Mouse (Mus musculus) mature B cell (primary cell): ENCODE results near the gene Sost.

Source experiments
- in situ Hi-C: fragments of 300-500 bp; cut with MboI; formaldehyde crosslinking; loops from 2 replicates; pipeline ENCODE4 v1.14.3; 2019

Gene Sost

DNA sequence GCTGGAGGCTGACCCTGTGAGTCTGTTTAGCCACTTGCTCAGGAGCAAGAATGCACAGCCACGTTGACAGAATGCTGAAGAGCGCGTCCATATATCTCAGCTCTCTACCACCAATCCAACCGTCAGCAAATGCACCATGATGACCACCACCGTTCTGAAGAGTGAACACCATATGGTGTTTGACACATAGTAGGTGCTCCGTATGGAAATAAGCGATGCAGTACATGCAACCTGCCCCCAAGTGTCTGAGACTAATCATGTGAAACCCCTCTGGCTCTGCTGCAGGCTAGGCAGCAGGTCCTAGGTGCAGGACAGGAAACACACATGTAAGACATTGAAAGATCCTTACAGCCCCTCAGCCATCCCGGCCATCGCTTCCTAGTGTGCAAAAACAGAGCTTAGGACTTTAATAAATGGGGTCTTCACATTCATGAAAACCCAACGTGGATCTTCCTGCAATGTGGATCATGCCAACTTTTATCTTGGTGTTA lies 16.7 kb upstream of the Sost start:
- in situ Hi-C loops, result no loop called here

GRCm38 (mm10) chr11:101982981-101983411 lies 16.2 kb upstream of the Sost start:
- in situ Hi-C loops, result no loop called here

DNA sequence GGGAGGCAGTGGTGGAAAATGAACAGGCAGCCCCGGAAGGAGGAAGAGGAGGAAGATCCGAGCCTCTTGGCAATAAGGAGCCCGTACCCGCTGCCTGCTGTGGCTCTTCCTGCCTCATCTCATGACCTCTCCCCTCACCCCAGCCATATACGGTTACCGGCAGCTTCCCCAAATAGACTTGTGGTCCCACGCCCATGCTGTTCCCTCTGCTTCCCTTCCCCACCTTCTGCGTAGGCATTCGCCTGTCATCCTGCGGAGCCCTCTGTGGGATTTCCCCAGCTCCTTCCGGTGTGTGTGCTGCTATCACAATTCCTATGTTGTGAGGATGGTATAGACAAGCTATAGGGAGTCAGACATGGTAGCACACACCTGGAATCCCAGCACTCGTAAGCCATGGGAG lies 15.0 kb upstream of the Sost start:
- in situ Hi-C loops, result no loop called here

- in situ Hi-C loops, result no loop called here
Measured at GRCm38 (mm10) chr11:101980603-101981157, 13.9 kb upstream of the Sost start.

- in situ Hi-C loops, result no loop called here
Measured at GRCm38 (mm10) chr11:101979140-101979539, 12.3 kb upstream of the Sost start.

DNA sequence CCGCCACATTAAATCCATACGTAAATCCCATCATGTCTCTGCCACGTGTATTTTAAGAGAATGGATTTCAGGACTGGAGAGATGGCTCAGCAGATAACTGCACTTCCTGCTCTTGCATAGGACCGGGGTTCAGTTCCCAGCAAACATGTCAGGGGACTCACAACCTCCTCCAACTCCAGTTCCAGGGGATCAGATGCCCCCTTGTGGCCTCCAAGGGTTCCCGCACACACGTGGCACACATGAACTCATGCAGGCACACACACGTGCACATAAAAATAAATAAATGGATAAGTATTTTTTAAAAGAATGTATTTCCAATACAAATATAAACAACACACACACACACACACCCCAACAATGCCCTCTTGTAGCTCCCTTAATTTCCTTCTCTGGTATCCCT lies 10.1 kb upstream of the Sost start:
- in situ Hi-C loops, result no loop called here

DNA sequence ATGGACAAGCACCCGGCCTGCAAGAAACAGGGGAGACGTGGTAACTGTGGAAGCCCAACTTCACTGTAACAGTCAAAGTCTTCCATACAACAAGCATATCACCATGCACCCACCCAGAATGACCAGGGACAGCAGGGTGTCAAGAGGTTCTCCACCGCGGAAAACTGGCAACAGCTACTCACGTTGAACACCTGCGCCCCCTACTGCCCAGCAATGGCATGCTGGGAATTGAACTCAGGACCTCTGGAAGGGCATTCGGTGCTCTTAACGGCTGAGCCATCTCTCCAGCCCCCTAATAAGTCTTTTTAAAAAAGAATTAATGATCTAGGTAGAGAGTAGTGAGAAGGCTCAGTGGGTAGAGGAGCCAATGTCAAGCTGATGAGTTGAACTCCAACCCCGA lies 8.1 kb upstream of the Sost start:
- in situ Hi-C loops, result no loop called here

- in situ Hi-C loops, result no loop called here
Measured at GRCm38 (mm10) chr11:101974181-101974580, 7.4 kb upstream of the Sost start.

DNA sequence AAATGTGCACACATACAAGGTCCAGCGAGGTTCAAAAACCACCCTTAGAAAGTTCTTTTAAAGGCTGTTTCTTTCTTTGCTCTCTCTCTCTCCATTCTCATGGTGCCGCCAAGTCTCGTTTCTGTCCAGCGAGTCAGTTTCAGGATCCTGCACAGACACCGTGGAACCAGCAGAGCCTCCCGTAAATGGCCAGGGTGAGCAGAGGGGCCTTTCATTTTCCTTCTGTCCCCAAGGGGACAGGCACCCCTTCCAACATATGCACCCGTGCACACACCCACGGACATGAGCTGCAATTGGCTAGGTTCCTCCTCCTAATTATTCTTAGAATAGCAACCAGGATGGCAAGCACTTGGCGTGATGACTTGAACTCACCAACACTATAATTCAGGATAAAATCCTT lies 6.7 kb upstream of the Sost start:
- in situ Hi-C loops, result no loop called here

GRCm38 (mm10) chr11:101972651-101973050 lies 5.8 kb upstream of the Sost start:
- in situ Hi-C loops, result no loop called here

DNA sequence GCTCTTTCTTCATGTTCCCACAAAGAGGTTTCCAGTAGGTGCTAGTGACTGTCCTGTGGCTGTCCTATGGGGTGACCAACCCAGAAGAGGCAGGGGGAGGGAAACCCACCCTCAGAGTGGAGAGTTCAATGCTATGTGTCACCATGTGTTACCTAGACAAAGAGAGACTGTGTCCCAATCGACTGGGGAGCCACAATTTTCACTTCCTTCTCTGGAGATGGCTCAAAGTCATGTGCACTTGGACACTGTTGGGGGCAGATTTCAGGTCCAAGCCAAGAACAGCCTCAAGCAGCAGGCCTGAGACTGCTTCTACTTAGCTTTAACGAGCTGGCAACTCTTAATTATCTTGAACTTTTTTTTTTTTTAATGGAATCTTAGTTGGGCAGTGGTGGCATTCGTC lies 5.3 kb upstream of the Sost start:
- in situ Hi-C loops, result no loop called here

- in situ Hi-C loops, result no loop called here
Measured at GRCm38 (mm10) chr11:101971410-101971809, 4.6 kb upstream of the Sost start.

- in situ Hi-C loops, result loop anchor here (5.0 kb wide), 1 partner anchor 48 kb away; no protein-coding TSS in a partner anchor
Measured at GRCm38 (mm10) chr11:101969835-101970234, 3.0 kb upstream of the Sost start.

DNA sequence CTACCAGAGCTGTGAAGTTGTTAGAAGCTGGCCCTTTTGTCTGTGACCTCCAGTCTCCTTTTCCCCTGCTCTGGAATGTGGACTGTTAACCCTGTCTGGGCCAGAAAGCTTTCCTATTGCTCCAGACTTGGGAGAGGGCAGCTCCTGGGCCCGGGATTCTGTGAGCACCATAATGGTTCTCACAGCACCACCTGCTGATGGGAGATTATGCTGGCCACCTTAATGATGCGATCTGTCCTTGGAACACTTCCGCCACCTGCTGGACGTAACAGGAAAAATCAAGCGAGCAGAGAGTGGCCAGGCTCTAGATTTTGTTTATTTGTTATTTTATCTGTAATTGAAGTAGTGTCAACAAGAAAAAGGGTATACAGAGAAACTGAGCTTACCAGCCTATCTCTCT lies 2.0 kb upstream of the Sost start:
- in situ Hi-C loops, result loop anchor here (5.0 kb wide), 1 partner anchor 46 kb away; no protein-coding TSS in a partner anchor

GRCm38 (mm10) chr11:101968311-101968710 lies 1.5 kb upstream of the Sost start:
- in situ Hi-C loops, result loop anchor here (5.0 kb wide), 1 partner anchor 46 kb away; no protein-coding TSS in a partner anchor

DNA sequence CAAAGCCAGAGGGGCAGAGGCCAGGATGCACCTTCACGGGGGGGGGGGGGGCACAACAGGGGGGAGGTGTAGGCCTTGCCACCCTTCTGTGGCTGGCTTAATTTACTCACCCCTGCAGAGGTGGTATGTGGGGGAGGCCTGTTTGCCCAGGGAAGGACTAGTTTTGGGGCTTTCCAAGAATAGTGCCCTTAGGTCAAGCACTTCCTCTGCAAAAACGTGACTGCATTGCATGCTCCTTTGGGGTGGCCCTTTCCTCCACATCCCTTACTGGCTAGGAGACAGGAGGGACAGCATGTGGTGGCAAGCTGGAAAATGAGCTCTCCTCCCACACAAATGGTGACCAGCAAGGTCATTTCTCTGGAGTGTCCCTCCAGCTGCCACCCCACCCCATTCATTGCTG lies 1.3 kb downstream of the Sost start:
- in situ Hi-C loops, result loop anchor here (5.0 kb wide), 1 partner anchor 43 kb away; no protein-coding TSS in a partner anchor

- in situ Hi-C loops, result loop anchor here (5.0 kb wide), 1 partner anchor 42 kb away; no protein-coding TSS in a partner anchor
Measured at GRCm38 (mm10) chr11:101964647-101965046, 2.2 kb downstream of the Sost start.

- in situ Hi-C loops, result no loop called here
Measured at GRCm38 (mm10) chr11:101963473-101964291, 3.1 kb downstream of the Sost start.

GRCm38 (mm10) chr11:101963043-101963442 lies 3.8 kb downstream of the Sost start:
- in situ Hi-C loops, result no loop called here

DNA sequence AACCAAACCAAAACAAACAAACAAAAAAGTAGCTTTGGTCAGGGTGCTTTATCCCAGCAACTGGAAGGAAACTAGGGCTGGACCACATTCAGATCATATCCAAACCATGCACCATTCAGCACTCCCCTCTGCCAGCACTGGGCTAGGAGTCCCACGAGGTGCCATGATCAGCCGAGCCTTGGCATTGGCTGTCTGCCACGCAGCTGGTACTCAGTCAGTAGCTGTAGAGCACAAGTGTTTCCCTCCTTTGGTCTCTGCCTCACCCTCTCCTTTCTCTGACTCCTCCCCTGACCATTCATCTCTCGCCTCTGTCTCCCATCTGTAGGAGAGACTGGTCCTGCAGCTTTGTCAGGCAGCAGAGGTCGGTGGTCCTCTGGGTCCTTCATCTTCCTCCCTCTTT lies 9.3 kb downstream of the Sost start:
- in situ Hi-C loops, result no loop called here

DNA sequence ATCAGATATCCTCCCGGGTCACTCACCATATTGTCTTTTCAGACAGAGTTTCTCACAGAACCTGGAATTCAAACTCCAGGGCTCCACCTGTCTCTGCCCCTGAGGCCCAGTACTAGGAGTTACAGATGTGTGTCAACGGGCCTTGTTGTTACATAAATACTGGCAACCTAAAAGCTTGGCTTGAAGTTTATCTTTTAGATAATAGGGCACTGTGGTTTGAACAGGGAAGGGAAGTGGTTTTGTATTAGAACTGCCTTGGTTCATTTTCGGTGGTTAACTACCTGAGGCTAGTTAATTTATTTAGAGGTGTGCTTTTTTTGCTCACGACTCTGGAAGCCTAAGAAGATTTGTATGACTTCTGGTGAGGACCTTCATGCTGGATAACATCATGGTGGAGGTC lies 13.4 kb downstream of the Sost start:
- in situ Hi-C loops, result no loop called here

GRCm38 (mm10) chr11:101952541-101953341 lies 14.1 kb downstream of the Sost start:
- in situ Hi-C loops, result no loop called here
